Mouse (Mus musculus) hindbrain, embryonic 12.5 days (tissue): ENCODE measurements around the gene Hilpda. TPM values are rescaled to one million over a fixed set of nuclear protein-coding genes. Genes with fewer than 3 reads are reported as not detected.

ENCODE experiments used
- ATAC-seq: fragments of 200-750 bp; cut with Nextera tagmentation; 2 replicates; pipeline ENCODE4 v1.8.0; 2017; ENCODE audit warnings: moderate TSS enrichment; ENCODE audit not compliant: low FRiP score
- H3K27ac ChIP-seq: fragments of 300-500 bp; sonication (generic); 2 replicates; pipeline ENCODE4 v1.5.1; 2016; ENCODE audit warnings: mild to moderate bottlenecking
- H3K27me3 ChIP-seq: fragments of 300-500 bp; sonication (generic); 2 replicates; pipeline ENCODE4 v1.6.1; 2016; ENCODE audit warnings: mild to moderate bottlenecking
- H3K36me3 ChIP-seq: fragments of 300-500 bp; sonication (generic); 2 replicates; pipeline ENCODE4 v1.6.1; 2016; ENCODE audit warnings: mild to moderate bottlenecking
- H3K4me1 ChIP-seq: fragments of 300-500 bp; sonication (generic); 2 replicates; pipeline ENCODE4 v1.6.1; 2016
- H3K4me2 ChIP-seq: fragments of 300-500 bp; sonication (generic); replicated peaks from 2 replicates; pipeline ENCODE4 v1.6.1; 2016; ENCODE audit warnings: mild to moderate bottlenecking
- H3K4me3 ChIP-seq: fragments of 300-500 bp; sonication (generic); 2 replicates; pipeline ENCODE4 v1.5.1; 2016; ENCODE audit warnings: mild to moderate bottlenecking
- H3K9ac ChIP-seq: fragments of 300-500 bp; sonication (generic); 2 replicates; pipeline ENCODE4 v1.6.1; 2016; ENCODE audit warnings: mild to moderate bottlenecking, moderate library complexity
- H3K9me3 ChIP-seq: fragments of 300-500 bp; sonication (generic); replicated peaks from 2 replicates; pipeline ENCODE4 v1.6.1; 2016; ENCODE audit warnings: mild to moderate bottlenecking
- WGBS: fragments of 180-500 bp; shearing (Covaris S2); methylation state at CpG from one replicate; pipeline ENCODE4 v1.1.7; 2016; 5-methylcytosine and 5-hydroxymethylcytosine counted together
- polyA plus RNA-seq: library from polyadenylated mRNA; unstranded; fragments of >200 nt; fragmentation: Nextera tagmentation; extraction: Ambion mirVana; gene quantifications from 2 replicates; pipeline ENCODE4 v1.2.1, GENCODE M21; 2016

Hilpda gene
- polyA plus RNA-seq, 1 experiment from 2014 or later: 32.1 TPM

DNA sequence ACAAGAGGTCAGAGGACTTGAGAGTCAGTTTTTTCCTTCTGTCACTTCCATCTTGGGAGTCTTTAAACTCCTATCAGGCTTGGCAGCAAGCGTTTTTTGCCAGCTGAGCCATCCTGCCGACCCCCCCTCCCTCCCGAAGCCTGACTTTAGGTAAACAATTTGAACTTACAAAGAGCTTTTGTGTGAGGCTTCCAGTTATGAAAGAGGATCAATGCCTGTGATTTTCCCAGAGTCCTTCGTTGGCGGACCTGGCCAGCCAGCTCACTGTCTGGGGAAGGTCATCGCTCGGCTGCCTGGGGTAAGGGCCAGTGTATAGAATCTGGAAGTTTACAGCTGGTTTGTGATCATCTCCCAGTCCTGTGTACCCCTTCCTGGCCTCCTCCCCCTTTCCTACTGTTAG, 8.4 kb downstream of the Hilpda start:
- WGBS: 38% methylated on average over 7 of the region's 7 CpGs
- H3K9ac ChIP-seq: no peak overlapping the region
- no peak for ATAC-seq

DNA sequence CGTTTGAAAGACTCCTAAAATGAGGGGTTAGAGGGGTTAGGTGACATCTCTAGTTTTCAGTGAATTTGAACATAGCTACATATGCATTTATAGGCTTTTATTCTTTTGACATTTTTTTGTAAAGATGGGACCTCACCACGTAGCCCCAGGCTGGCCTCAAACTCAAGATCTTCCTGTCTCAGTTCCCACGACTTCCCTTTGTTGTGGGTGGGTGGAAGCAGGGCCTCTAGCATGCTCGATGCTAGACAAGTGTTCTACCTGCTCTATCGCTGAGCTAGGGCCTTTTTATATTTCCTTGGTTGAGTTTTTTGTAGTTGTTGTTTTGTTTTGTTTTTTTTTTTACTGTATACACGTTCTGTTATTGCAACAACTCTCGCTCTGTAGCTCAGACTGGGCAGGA, 14.6 kb downstream of the Hilpda start:
- Histone ChIP-seq H3K27me3 (no peaks in the 10 kb centered on the region), H3K4me2 (no peak overlapping the region), H3K4me1 (no peaks in the 10 kb centered on the region), H3K4me3 (no peak overlapping the region), H3K36me3 (no peaks in the 10 kb centered on the region), H3K27ac (no peak overlapping the region), H3K9ac (no peak overlapping the region), H3K9me3 (no peaks in the 10 kb centered on the region)
- ATAC-seq: no peak
- WGBS: 70% methylated on average over 7 of the region's 7 CpGs

More for the DNA sequence above, 8.4 kb downstream of the Hilpda start:
- H3K36me3 ChIP-seq: no peaks in the 10 kb centered on the region
- no peak overlapping the region for H3K4me3 ChIP-seq
- H3K4me2 ChIP-seq: no peak overlapping the region
- H3K27ac ChIP-seq: no peak overlapping the region
- H3K9me3 ChIP-seq: no peaks in the 10 kb centered on the region
- H3K27me3 ChIP-seq: no peaks in the 10 kb centered on the region
- peaks cover 5% of the 10 kb centered on the region; the same call in 1 of the 2 replicates for H3K4me1 ChIP-seq

DNA sequence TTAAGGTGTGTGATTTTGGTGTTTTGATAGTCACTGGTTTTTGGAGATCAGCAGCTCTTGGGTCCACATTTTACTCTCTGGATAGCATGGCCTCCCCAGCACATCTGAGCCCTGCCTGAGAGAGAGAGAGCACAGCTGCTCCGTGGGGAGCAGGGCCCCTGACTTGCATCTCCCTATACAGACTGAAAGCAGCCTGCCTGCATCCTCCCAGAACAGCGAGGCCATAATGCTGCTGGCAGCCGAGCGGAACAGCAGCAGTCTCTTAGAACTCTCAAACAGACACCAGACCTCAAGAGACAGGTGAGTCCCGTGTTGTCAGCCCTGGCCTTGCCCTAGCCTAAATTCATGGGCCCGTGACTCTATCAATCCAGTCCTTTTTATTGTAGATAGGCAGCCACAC, 15.2 kb downstream of the Hilpda start:
- H3K4me1 ChIP-seq: no peaks in the 10 kb centered on the region
- no peaks in the 10 kb centered on the region for H3K27me3 ChIP-seq
- H3K9me3 ChIP-seq: no peaks in the 10 kb centered on the region
- no peak overlapping the region for H3K4me3 ChIP-seq
- ATAC-seq: no peak
- H3K4me2 ChIP-seq: no peak overlapping the region
- no peak overlapping the region for H3K27ac ChIP-seq
- H3K9ac ChIP-seq: no peak overlapping the region
- WGBS: 33% methylated on average over 6 of the region's 6 CpGs
- H3K36me3 ChIP-seq: no peaks in the 10 kb centered on the region

DNA sequence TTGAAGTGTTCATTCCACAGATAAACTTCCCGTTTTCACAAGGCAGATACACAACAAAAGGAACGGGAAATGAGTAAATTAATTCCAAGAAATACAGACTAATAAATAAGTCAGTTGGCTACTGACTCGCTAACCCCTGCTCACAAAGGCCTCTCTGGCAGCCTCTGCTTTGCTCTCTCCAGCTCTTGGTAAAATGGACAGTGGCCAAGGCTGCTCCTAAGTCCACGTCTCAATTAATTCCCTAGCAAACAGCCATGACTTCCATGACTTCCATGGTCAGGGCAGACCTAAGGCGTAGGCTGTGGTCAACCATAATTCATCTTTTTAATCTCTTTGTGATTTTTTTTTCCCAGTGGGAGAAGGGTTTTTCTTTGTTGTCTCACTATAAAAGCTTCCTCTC, 15.7 kb downstream of the Hilpda start:
- Histone ChIP-seq H3K9ac (no peak overlapping the region), H3K4me3 (no peak overlapping the region), H3K4me1 (no peaks in the 10 kb centered on the region), H3K4me2 (no peak overlapping the region), H3K36me3 (no peaks in the 10 kb centered on the region), H3K27ac (no peak overlapping the region), H3K27me3 (no peaks in the 10 kb centered on the region), H3K9me3 (no peaks in the 10 kb centered on the region)
- ATAC-seq: no peak
- WGBS: 63% methylated on average over 5 of the region's 5 CpGs

DNA sequence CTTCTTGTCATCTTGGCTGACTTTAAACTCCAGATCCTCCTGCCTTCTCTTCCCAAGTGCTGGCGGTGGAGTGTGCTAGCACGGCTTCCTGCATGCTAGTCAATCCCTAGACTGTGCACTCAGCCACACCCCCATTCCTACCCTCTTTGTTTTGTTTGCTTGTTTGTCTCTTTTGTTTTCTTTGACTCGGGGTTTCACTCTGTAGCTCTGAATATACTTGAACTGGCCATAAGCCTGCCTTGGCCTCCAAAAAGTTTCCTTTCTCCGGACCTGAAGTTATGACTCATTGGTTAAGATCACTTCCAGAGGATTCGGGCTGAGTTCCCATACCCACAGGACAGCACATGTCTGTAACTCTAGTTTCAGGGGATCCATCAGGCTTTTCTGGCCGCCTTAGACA, 16.4 kb downstream of the Hilpda start:
- 68% methylated on average over 6 of the region's 6 CpGs for WGBS
- Histone ChIP-seq H3K9me3 (no peaks in the 10 kb centered on the region), H3K4me1 (no peaks in the 10 kb centered on the region), H3K36me3 (no peaks in the 10 kb centered on the region), H3K27me3 (no peaks in the 10 kb centered on the region), H3K27ac (no peak overlapping the region), H3K4me3 (no peak overlapping the region), H3K9ac (no peak overlapping the region), H3K4me2 (no peak overlapping the region)
- ATAC-seq: no peak

DNA sequence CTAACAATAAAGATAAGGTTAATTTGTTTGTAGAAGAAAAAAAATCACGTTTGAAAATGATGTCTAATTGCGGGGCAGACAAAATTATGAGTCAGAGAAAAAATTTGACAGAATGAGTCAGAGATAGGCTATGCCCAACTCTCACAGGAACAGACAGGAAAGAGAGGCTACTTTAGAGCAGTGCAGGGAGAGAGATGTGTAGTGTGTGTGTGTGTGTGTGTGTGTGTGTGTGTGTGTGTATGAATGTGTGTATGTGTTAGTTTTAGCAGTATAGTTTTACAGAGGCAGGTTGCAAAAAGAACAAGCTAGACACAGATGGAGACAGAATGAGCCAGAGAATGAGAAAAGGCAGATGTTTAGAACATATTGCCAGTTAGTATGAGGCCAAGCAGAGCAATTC, 26.8 kb downstream of the Hilpda start:
- Histone ChIP-seq H3K27me3 (no peaks in the 10 kb centered on the region), H3K9ac (no peak overlapping the region), H3K4me3 (no peak overlapping the region), H3K9me3 (no peaks in the 10 kb centered on the region), H3K36me3 (no peaks in the 10 kb centered on the region), H3K4me1 (no peaks in the 10 kb centered on the region), H3K4me2 (no peak overlapping the region), H3K27ac (no peak overlapping the region)
- WGBS: 80% methylated on average over 2 of the region's 2 CpGs
- ATAC-seq: no peak

DNA sequence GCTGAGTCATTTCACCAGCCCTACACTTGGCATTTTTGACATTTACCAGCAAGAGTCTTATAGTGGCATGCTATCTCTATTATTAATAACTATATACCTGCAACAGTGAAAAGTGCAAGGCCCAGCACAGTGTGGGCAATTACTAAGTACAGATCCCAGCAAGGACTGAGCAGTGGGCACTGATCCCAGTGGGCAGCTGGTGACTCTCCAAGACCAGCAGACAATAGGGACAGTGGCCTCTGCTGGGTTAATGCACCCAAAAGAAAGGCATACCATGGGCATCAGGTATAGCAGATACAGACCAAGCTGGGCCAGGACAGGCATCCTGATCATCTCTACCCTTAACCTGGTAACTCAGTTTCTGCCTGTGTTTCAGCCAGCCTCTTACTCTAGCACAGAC, 31.0 kb downstream of the Hilpda start:
- H3K4me3 ChIP-seq: no peak overlapping the region
- no peaks in the 10 kb centered on the region for H3K9me3 ChIP-seq
- H3K27me3 ChIP-seq: no peaks in the 10 kb centered on the region
- no peaks in the 10 kb centered on the region for H3K36me3 ChIP-seq
- H3K4me2 ChIP-seq: no peak overlapping the region
- no peak overlapping the region for H3K27ac ChIP-seq
- ATAC-seq: no peak
- H3K9ac ChIP-seq: no peak overlapping the region
- H3K4me1 ChIP-seq: no peaks in the 10 kb centered on the region

DNA sequence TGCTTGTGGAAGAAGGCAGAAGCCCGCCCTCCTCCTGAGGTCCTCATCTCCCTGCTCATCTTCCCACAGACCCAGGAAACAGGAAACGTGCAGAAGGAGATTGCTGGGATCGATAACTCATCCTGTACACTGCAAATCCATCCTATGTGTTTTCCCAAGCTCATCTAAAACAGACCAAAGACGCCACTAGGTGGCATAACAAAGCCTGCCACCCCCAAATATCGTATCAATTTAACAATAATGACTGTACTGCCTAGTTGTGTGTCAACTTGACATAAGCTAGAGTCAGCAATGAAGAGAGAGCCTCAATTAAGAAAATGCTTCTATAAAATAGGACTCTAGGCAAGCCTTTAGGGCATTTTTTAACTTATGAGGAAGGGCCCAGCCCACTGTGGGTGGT, 31.4 kb downstream of the Hilpda start:
- Histone ChIP-seq H3K4me1 (no peaks in the 10 kb centered on the region), H3K36me3 (no peaks in the 10 kb centered on the region), H3K4me3 (no peak overlapping the region), H3K27me3 (no peaks in the 10 kb centered on the region), H3K9me3 (no peaks in the 10 kb centered on the region), H3K4me2 (no peak overlapping the region), H3K27ac (no peak overlapping the region), H3K9ac (no peak overlapping the region)
- ATAC-seq: no peak
- WGBS: 49% methylated on average over 5 of the region's 5 CpGs

DNA sequence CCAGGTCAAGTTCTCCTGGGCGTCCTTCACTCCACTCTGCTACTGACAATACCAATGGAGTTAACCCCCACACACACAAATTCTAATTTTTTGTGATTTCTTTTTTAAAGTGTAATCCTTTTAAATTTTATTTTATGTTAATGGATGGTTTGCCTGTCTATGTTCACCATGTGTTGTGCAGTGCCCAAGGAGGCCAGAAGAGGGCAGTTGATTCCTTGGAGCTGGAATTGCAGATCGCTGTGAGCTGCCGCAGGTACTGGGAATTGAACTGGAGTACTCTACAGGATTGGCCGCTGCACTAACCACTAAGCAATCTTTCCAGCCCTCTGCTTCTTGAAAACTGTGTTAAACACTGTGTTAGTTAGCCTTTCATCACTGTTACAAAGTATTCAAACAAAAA, 33.2 kb downstream of the Hilpda start:
- WGBS: 74% methylated on average over 4 of the region's 4 CpGs
- no peak overlapping the region for H3K4me2 ChIP-seq
- no peaks in the 10 kb centered on the region for H3K4me1 ChIP-seq
- no peak for ATAC-seq
- H3K36me3 ChIP-seq: no peaks in the 10 kb centered on the region
- H3K27me3 ChIP-seq: no peaks in the 10 kb centered on the region
- H3K9ac ChIP-seq: no peak overlapping the region
- no peak overlapping the region for H3K4me3 ChIP-seq
- H3K27ac ChIP-seq: no peak overlapping the region
- no peaks in the 10 kb centered on the region for H3K9me3 ChIP-seq

DNA sequence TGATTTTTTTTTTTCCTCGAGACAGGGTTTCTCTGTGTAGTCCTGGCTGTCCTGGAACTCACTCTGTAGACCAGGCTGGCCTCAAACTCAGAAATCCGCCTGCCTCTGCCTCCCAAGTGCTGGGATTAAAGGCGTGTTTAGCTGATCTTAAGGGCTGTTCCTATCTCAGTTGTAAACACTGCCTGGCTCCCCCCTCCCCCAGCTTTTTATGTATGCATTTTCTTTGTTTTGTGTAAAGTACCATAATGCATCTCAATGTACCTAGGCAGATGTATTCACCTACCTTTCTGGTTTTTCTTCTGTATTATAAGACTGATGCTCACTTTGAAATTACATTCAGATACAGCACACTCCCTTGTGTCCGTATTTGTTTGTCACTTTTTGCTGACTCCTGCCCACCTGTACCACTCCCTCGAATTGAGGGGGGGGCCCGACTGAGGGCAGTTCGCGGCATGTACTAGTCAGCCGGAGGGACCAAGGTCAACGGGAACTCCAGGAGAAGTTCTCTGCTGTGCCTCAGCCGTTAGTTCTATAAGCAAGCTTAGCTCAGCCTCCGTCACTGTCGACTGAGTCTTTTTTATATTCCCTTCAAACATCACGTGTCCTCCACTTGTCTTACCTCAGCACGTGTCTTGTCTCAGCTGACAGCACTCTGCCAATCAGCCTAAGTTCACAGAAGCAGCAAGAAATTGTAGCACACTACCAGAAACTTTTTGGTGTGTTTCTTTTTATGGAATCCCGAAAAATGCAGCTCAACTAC, 36.7 kb downstream of the Hilpda start:
- Histone ChIP-seq H3K4me1 (no peaks in the 10 kb centered on the region), H3K36me3 (no peaks in the 10 kb centered on the region), H3K9ac (no peak overlapping the region), H3K4me3 (no peak overlapping the region), H3K4me2 (no peak overlapping the region), H3K9me3 (no peaks in the 10 kb centered on the region), H3K27me3 (no peaks in the 10 kb centered on the region), H3K27ac (no peak overlapping the region)
- ATAC-seq: no peak
- WGBS: 89% methylated on average over 16 of the region's 16 CpGs

DNA sequence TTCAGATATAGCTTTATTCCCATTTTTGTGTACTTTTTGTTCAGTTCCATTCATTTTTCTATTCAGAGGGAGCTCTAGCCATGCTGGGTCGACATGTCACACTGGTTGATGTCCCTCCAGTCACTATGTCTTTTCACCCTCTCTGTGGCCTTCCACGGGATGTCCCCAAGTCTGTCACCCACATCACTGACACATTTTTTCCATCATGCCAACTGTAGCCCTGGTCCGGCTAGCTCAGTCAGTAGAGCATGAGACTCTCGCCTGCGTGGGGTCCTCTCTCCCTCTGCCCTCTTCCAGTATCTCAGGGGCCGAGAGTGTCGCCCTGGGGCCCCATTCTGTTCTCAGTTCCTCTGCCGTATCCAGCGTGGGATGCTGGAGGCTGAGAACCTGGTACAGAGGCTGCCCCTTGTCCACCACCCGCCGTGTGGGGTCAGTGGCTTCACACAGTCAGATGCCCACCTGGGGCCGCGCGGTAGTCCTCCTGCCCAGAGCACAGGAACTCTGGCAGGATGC, 41.5 kb downstream of the Hilpda start:
- ATAC-seq: no peak
- Histone ChIP-seq H3K9me3 (no peaks in the 10 kb centered on the region), H3K4me2 (no peak overlapping the region), H3K4me1 (no peaks in the 10 kb centered on the region), H3K27me3 (no peaks in the 10 kb centered on the region), H3K4me3 (no peak overlapping the region), H3K27ac (no peak overlapping the region), H3K36me3 (no peaks in the 10 kb centered on the region), H3K9ac (no peak overlapping the region)
- 60% methylated on average over 14 of the region's 14 CpGs for WGBS

DNA sequence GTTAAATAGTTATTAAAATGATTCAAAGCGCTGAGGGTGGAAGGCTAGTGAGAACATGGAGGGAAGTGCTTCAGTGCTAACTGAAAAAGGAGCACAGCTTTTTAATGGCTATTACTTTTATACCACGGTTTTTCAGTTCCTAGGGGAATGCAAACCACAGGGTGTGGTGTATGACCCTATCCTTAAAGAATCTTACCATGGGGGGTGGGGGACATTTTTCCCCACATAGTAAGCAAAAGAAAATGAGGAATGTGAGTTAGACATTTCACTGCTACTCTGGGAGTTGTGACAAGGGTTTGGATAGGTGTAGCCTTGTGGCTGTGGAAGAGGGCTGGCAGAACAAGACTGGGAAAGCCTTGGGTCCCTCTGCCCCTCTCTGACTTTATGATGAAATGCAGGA, 45.0 kb downstream of the Hilpda start:
- WGBS: 70% methylated on average over 2 of the region's 2 CpGs
- no peaks in the 10 kb centered on the region for H3K9me3 ChIP-seq
- H3K27ac ChIP-seq: no peak overlapping the region
- no peaks in the 10 kb centered on the region for H3K4me1 ChIP-seq
- no peaks in the 10 kb centered on the region for H3K27me3 ChIP-seq
- no peak for ATAC-seq
- H3K4me3 ChIP-seq: no peak overlapping the region
- no peaks in the 10 kb centered on the region for H3K36me3 ChIP-seq
- H3K9ac ChIP-seq: no peak overlapping the region
- H3K4me2 ChIP-seq: no peak overlapping the region

DNA sequence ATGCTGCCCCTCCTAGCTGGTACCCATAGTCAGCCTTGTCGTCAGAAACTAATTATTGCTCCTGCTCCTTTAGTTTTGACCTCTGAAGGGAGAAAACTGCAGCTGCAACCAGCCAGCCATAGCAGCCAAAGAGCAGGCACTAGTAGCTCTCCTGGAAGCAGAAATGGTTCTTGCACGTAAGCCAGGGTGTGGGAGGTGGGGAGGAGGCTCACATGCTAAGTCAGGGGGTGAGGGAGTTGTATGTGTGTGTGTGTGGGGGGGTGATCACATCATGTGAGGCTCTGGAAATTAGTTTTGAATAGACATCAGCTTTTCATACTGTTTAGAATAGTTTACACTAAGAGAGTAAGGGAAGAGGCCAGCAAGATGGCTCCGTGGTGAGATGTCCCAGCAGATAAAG, 45.7 kb downstream of the Hilpda start:
- Histone ChIP-seq H3K4me1 (no peaks in the 10 kb centered on the region), H3K27me3 (no peaks in the 10 kb centered on the region), H3K4me3 (no peak overlapping the region), H3K4me2 (no peak overlapping the region), H3K27ac (no peak overlapping the region), H3K9me3 (no peaks in the 10 kb centered on the region), H3K36me3 (no peaks in the 10 kb centered on the region), H3K9ac (no peak overlapping the region)
- ATAC-seq: no peak
- WGBS: 72% methylated on average over 3 of the region's 3 CpGs
